Mouse (Mus musculus): ENCODE measurements at regions not wholly inside any gene's neighbourhood (a gene's known extent, or its start where the extent isn't known, plus 50 kb on each side); places are given as distances from the start of the nearest gene placed in this dataset.

DNA sequence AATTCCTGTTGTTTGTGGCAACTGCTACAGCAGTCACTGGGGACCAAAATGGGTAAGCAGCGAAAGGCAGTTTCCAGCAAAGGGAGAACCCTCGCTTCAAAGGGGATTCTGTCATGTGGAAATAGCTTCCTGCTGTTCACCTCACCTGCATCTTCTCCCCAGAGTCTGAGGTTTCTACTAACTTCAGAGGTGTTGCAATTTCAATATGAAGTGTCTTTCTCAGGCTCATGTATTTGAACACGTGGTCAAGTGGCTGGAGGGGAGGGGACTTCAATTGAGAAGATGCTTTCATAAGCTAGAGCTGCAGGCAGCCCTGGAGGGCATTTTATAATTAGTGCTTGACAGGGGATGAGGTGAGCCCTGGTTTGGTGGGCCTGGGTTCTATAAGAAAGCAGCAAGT, 92.9 kb upstream of the Noct start:
- H3K36me3 ChIP-seq (replicated peaks; ENCODE audit: control insufficient read depth, insufficient read depth, low read depth), result no peaks in the 10 kb centered on the region
- ATAC-seq (ENCODE audit: insufficient read depth), result no peak
- H3K9me3 ChIP-seq (ENCODE audit: control insufficient read depth, low read length), result no peaks in the 10 kb centered on the region
- TF ChIP-seq CTCF (IDR thresholded peaks at IDR 0.05; ENCODE audit: low read depth), result no peak
- no peak for TF ChIP-seq EP300 (IDR thresholded peaks at IDR 0.05; ENCODE audit: low read depth)
- no peak overlapping the region for H3K27ac ChIP-seq
- H3K9ac ChIP-seq (replicated peaks), result no peak overlapping the region
- WGBS (ENCODE audit: insufficient replicate concordance), result 64% methylated on average over 3 of the region's 3 CpGs
- no peak overlapping the region for H3K4me2 ChIP-seq (ENCODE audit: low read depth)
- no peak overlapping the region for H3K4me3 ChIP-seq (ENCODE audit: insufficient read depth in 1 of 2, low read depth in 2 of 2, low read length in 2 of 2)
- DNase-seq (ENCODE audit: low read depth in 3 of 3, low spot score in 3 of 3), result no peak
- H3K27me3 ChIP-seq (ENCODE audit: control insufficient read depth, insufficient read depth, low read length), result no peaks in the 10 kb centered on the region
- no peaks in the 10 kb centered on the region; a peak in 1 of 4 replicates for H3K4me1 ChIP-seq (replicated peaks; ENCODE audit: control insufficient read depth in 2 of 2, insufficient read depth in 2 of 2, low read length in 1 of 2)

DNA sequence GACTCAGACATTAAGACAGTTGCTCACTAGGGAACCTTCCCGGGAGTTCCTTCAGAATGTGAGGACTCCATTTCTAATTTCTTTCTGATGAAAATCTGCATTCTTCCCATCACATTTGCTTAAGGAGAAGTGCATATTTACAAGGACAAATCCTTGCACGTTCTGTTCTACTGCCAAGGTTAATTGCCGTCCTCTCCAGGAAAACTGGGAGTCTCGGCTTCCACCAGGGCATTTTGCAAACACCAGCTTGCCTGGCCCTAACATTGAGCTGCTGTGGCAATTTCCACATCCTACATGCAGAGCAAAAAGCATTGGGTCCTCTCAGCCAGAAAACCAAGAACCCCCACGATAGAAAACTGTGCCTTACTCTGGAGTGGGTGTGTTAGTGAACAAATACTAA, 91.5 kb upstream of the Noct start:
- Histone ChIP-seq H3K27ac (no peak overlapping the region), H3K27me3 (ENCODE audit: control insufficient read depth, insufficient read depth, low read length) (no peaks in the 10 kb centered on the region), H3K36me3 (replicated peaks; ENCODE audit: control insufficient read depth, insufficient read depth, low read depth) (no peaks in the 10 kb centered on the region), H3K4me1 (replicated peaks; ENCODE audit: control insufficient read depth in 2 of 2, insufficient read depth in 2 of 2, low read length in 1 of 2) (no peaks in the 10 kb centered on the region; a peak in 1 of 4 replicates), H3K9me3 (ENCODE audit: control insufficient read depth, low read length) (no peaks in the 10 kb centered on the region), H3K9ac (replicated peaks) (no peak overlapping the region), H3K4me2 (ENCODE audit: low read depth) (no peak overlapping the region), H3K4me3 (ENCODE audit: insufficient read depth in 1 of 2, low read depth in 2 of 2, low read length in 2 of 2) (no peak overlapping the region)
- no peak for TF ChIP-seq EP300 (IDR thresholded peaks at IDR 0.05; ENCODE audit: low read depth)
- TF ChIP-seq CTCF (IDR thresholded peaks at IDR 0.05; ENCODE audit: low read depth), result no peak
- ATAC-seq (ENCODE audit: insufficient read depth) (no peak), DNase-seq (ENCODE audit: low read depth in 3 of 3, low spot score in 3 of 3) (no peak)
- 67% methylated on average over 5 of the region's 5 CpGs for WGBS (ENCODE audit: insufficient replicate concordance)

DNA sequence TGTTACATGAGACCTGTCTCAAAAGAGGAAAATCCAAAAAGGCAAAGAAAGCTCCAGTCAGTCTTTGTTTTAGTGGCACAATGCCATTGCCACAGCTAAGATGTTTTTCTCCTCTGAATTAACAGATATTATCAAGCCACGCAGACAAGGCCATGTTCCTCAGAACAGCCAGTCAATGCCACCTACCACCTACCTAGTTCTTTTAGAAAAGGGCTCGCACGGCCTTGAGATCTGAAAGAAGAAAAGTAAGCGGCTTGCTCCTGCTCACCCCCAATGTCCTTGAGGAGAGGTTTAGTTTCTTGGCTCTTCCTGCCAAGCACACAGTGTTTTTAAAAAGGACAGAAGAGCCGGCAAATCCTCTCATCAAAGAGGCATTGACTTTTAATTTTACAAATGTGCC, 88.7 kb upstream of the Noct start:
- H3K9ac ChIP-seq (replicated peaks), result no peak overlapping the region
- WGBS (ENCODE audit: insufficient replicate concordance), result 73% methylated on average over 5 of the region's 5 CpGs
- no peak overlapping the region for H3K4me2 ChIP-seq (ENCODE audit: low read depth)
- no peak overlapping the region for H3K4me3 ChIP-seq (ENCODE audit: insufficient read depth in 1 of 2, low read depth in 2 of 2, low read length in 2 of 2)
- TF ChIP-seq CTCF (IDR thresholded peaks at IDR 0.05; ENCODE audit: low read depth), result no peak
- no peak for TF ChIP-seq EP300 (IDR thresholded peaks at IDR 0.05; ENCODE audit: low read depth)
- no peaks in the 10 kb centered on the region for H3K27me3 ChIP-seq (ENCODE audit: control insufficient read depth, insufficient read depth, low read length)
- no peak overlapping the region for H3K27ac ChIP-seq
- H3K4me1 ChIP-seq (replicated peaks; ENCODE audit: control insufficient read depth in 2 of 2, insufficient read depth in 2 of 2, low read length in 1 of 2), result no peaks in the 10 kb centered on the region
- H3K9me3 ChIP-seq (ENCODE audit: control insufficient read depth, low read length), result no peaks in the 10 kb centered on the region
- ATAC-seq (ENCODE audit: insufficient read depth), result no peak
- DNase-seq (ENCODE audit: low read depth in 3 of 3, low spot score in 3 of 3), result no peak
- no peaks in the 10 kb centered on the region for H3K36me3 ChIP-seq (replicated peaks; ENCODE audit: control insufficient read depth, insufficient read depth, low read depth)

DNA sequence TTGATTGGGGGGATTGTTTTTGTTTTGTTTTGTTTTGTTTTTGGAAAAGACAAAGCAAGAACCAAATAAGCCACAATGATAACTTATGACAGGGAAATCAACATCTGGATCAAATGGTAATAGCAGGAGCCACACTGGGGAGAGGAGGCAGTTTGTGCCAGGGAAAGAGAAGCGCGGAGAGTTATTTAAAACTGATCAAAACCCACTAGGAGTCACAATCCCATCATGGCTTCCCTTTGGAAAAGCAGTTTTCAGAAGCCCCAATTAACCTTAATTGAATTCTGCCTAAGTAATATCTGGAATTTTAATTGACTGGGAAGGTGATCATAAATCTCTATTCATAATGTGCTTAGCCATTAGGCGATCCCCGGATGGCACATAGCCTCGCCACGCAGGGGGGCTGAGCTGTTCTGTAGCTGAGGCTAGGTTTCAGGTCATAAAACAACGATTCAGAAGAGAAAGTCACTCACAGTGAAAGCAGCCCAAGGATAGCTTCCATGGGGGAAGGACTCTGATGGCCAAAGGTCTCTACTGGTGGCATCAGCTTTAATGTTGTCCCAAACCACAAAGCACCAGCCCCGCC, 86.4 kb upstream of the Noct start:
- H3K4me2 ChIP-seq (ENCODE audit: low read depth), result no peak overlapping the region
- no peak for TF ChIP-seq CTCF (IDR thresholded peaks at IDR 0.05; ENCODE audit: low read depth)
- TF ChIP-seq EP300 (IDR thresholded peaks at IDR 0.05; ENCODE audit: low read depth), result no peak
- 75% methylated on average over 8 of the region's 8 CpGs for WGBS (ENCODE audit: insufficient replicate concordance)
- H3K27ac ChIP-seq, result no peak overlapping the region
- H3K27me3 ChIP-seq (ENCODE audit: control insufficient read depth, insufficient read depth, low read length), result no peaks in the 10 kb centered on the region
- no peak overlapping the region for H3K4me3 ChIP-seq (ENCODE audit: insufficient read depth in 1 of 2, low read depth in 2 of 2, low read length in 2 of 2)
- DNase-seq (ENCODE audit: low read depth in 3 of 3, low spot score in 3 of 3) (no peak), ATAC-seq (ENCODE audit: insufficient read depth) (no peak)
- H3K9me3 ChIP-seq (ENCODE audit: control insufficient read depth, low read length), result no peaks in the 10 kb centered on the region
- no peaks in the 10 kb centered on the region for H3K4me1 ChIP-seq (replicated peaks; ENCODE audit: control insufficient read depth in 2 of 2, insufficient read depth in 2 of 2, low read length in 1 of 2)
- H3K36me3 ChIP-seq (replicated peaks; ENCODE audit: control insufficient read depth, insufficient read depth, low read depth), result no peaks in the 10 kb centered on the region
- H3K9ac ChIP-seq (replicated peaks), result no peak overlapping the region

DNA sequence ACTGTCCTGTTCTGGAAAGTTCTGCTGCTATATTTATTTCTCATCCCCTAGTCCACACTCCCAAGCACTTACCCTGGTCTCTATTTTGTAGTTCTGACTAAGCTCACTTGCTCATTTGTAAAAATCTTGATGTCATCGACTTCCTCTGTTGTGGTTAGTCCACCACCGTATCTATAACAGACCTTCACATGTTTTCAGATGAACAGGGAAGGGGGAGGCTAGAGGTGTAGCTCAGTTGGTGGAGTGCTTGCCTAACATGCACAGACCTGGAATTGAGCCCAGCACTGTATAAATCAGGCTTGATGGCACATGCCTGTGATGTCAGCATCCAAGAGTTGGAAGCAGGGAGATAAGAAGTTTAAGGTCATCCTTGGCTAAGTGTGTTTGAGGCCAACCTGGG, 78.3 kb upstream of the Noct start:
- Histone ChIP-seq H3K4me3 (ENCODE audit: insufficient read depth in 1 of 2, low read depth in 2 of 2, low read length in 2 of 2) (no peak overlapping the region), H3K36me3 (replicated peaks; ENCODE audit: control insufficient read depth, insufficient read depth, low read depth) (no peaks in the 10 kb centered on the region), H3K27me3 (ENCODE audit: control insufficient read depth, insufficient read depth, low read length) (no peaks in the 10 kb centered on the region), H3K27ac (no peak overlapping the region), H3K9ac (replicated peaks) (no peak overlapping the region), H3K9me3 (ENCODE audit: control insufficient read depth, low read length) (no peaks in the 10 kb centered on the region), H3K4me1 (replicated peaks; ENCODE audit: control insufficient read depth in 2 of 2, insufficient read depth in 2 of 2, low read length in 1 of 2) (peaks cover 0 to 3% of the 10 kb centered on the region in 2 experiments; a peak in 1 of 4 replicates), H3K4me2 (ENCODE audit: low read depth) (no peak overlapping the region)
- no peak for ATAC-seq (ENCODE audit: insufficient read depth)
- no peak for TF ChIP-seq EP300 (IDR thresholded peaks at IDR 0.05; ENCODE audit: low read depth)
- 15% methylated on average over 2 of the region's 2 CpGs for WGBS (ENCODE audit: insufficient replicate concordance)
- DNase-seq (ENCODE audit: low read depth in 3 of 3, low spot score in 3 of 3), result no peak

All from liver, embryonic 14.5 days (tissue).